Mouse (Mus musculus) olfactory bulb, adult 2 months (tissue): ENCODE measurements at regions not wholly inside any gene's neighbourhood (a gene's known extent, or its start where the extent isn't known, plus 50 kb on each side); places are given as distances from the start of the nearest gene placed in this dataset.
"Not testable (repeated sequence)": the region's sequence is repeated elsewhere in the genome, so short reads cannot be mapped to it uniquely, and the experiment has no call there.

Experiments used
- H3K27ac ChIP-seq: fragments of 200-500 bp; 2 replicates; pipeline ENCODE4 v1.5.1; 2012; ENCODE audit warnings: low read depth, low read length; ENCODE audit not compliant: insufficient read depth
- H3K4me1 ChIP-seq: fragments of 200-500 bp; 2 replicates; pipeline ENCODE4 v1.6.1; 2012; ENCODE audit warnings: low read length; ENCODE audit not compliant: control insufficient read depth, insufficient read depth
- H3K4me3 ChIP-seq: fragments of 200-500 bp; 2 replicates; pipeline ENCODE4 v1.5.1; 2012; ENCODE audit warnings: mild to moderate bottlenecking, low read depth, low read length, moderate library complexity; ENCODE audit not compliant: insufficient read depth
- CTCF ChIP-seq: fragments of 200-500 bp; IDR thresholded peaks from 2 replicates; pipeline ENCODE4 v1.5.1; 2012; ENCODE audit warnings: low read depth, mild to moderate bottlenecking, low read length, moderate library complexity; ENCODE audit not compliant: insufficient read depth
- POLR2A ChIP-seq: fragments of 200-500 bp; IDR thresholded peaks from 2 replicates; pipeline ENCODE4 v1.6.1; 2012; ENCODE audit warnings: mild to moderate bottlenecking, low read depth, low read length, moderate library complexity; ENCODE audit not compliant: insufficient read depth
- WGBS: fragments of 180-500 bp; shearing (Covaris S2); methylation state at CpG from one replicate; pipeline ENCODE4 v1.1.7; 2018; 5-methylcytosine and 5-hydroxymethylcytosine counted together

DNA sequence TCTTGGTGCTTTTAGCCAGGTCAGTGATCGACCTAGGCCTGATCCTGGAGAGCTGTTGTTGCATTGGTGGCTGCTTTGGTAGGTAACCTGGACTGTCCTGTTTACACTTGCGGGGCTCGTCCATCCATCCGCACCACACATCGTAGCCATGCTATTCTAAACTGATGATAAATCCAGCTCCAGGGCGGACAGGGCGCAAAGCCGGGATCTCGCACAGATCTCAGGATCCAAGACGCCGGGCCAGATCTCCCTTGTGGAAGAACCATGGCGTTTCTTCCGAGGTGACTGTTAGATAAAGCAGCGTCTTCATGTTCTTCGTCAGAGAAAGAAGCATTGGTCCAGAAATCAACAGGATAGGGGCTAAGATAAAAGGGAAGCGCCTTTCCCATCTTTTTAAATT, 115.6 kb downstream of the Sec16b start:
- not testable (repeated sequence) for H3K27ac ChIP-seq, H3K4me1 ChIP-seq, H3K4me3 ChIP-seq
- 97% methylated on average over 16 of the region's 16 CpGs for WGBS

DNA sequence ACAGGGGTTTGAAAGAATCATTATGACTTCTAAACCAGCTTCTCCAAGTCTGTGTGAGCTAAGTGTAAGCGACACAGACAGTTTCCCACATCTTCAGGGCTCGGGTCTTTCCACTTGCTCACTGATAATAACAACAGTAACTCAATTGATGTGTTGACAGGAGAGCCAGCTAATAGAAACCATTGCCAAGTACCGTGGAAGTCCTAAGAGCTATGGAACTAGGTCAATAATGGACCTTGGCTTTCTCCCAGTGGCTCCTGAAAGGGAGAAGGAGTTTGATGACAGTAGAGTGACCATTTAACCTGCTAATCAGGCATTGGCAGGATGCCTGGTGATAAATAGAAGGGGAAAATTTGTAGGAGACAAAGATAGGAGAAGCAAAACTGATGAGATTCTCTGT, 126.1 kb downstream of the Sec16b start:
- H3K4me1 ChIP-seq: no peaks in the 10 kb centered on the region

GRCm38 (mm10) chr1:157633470-157633869, 126.9 kb downstream of the Sec16b start:
- 82% methylated on average over 6 of the region's 6 CpGs for WGBS
- H3K27ac ChIP-seq: no peak overlapping the region
- TF ChIP-seq POLR2A: no peak
- TF ChIP-seq CTCF: no peak
- no peak overlapping the region for H3K4me3 ChIP-seq
- H3K4me1 ChIP-seq: no peaks in the 10 kb centered on the region

More for the DNA sequence above, 126.1 kb downstream of the Sec16b start:
- no peak overlapping the region for H3K4me3 ChIP-seq
- no peak overlapping the region for H3K27ac ChIP-seq
- TF ChIP-seq CTCF (no peak), POLR2A (no peak)
- 31% methylated on average over 3 of the region's 3 CpGs for WGBS

- Histone ChIP-seq H3K27ac (no peak overlapping the region), H3K4me3 (no peak overlapping the region), H3K4me1 (no peaks in the 10 kb centered on the region)
- 92% methylated on average over 6 of the region's 6 CpGs for WGBS
- no peak for TF ChIP-seq CTCF
- TF ChIP-seq POLR2A: no peak
Observed at GRCm38 (mm10) chr1:157635776-157636175, 129.2 kb downstream of the Sec16b start.

DNA sequence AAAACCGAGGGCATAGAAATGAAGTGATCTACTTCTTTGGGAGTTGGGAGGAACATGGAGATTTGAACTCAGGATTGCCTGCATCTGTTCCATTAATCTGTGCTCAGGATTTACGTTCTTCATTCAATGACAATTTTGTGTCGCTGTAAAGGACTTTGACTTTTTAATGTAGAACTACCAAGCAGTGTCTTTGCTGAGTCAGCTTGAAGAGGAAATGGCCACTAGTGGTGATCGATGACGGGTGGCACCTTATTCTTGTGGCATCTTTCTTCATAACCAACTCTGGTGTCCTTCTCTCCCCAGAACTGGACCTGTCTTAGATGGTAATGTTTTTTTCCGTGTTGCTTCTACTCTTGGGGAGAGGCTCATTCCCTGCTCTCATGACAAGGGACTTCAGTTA, 137.0 kb downstream of the Sec16b start:
- H3K4me3 ChIP-seq: no peak overlapping the region
- no peaks in the 10 kb centered on the region for H3K4me1 ChIP-seq
- H3K27ac ChIP-seq: no peak overlapping the region
- WGBS: 95% methylated on average over 6 of the region's 6 CpGs
- TF ChIP-seq POLR2A (no peak), CTCF (no peak)

GRCm38 (mm10) chr1:157645682-157646421, 139.3 kb downstream of the Sec16b start:
- Histone ChIP-seq H3K4me1 (no peaks in the 10 kb centered on the region), H3K27ac (no peak overlapping the region), H3K4me3 (no peak overlapping the region)
- WGBS: 82% methylated on average over 8 of the region's 8 CpGs
- no peak for TF ChIP-seq CTCF
- no peak for TF ChIP-seq POLR2A

GRCm38 (mm10) chr1:157655446-157655845, 148.9 kb downstream of the Sec16b start:
- Histone ChIP-seq H3K27ac (no peak overlapping the region), H3K4me1 (peaks cover 3% of the 10 kb centered on the region; the same call in 1 of the 2 replicates), H3K4me3 (no peak overlapping the region)
- 26% methylated on average over 4 of the region's 4 CpGs for WGBS
- TF ChIP-seq CTCF (no peak), POLR2A (no peak)

DNA sequence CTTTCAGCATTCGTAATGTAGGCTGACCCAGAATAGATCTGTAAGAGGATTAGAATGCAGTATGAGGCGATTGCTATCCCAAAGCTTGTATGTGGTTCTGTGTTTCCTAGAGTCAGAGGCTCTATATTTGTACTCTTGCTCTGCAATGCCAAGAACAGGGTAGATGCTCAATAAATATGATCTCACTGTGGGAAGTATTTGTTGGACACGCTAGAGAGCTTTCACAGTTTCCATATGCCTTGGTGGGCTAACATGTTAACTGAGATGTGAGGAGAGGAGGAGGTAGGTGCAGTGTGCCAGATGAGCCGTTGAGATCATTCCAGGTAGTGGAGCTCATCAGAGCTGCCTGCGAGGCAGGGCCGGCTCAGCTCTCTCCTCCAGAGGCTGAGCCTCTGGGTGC, 163.1 kb downstream of the Sec16b start:
- Histone ChIP-seq H3K27ac (no peak overlapping the region), H3K4me3 (no peak overlapping the region), H3K4me1 (no peaks in the 10 kb centered on the region)
- no peak for TF ChIP-seq POLR2A
- TF ChIP-seq CTCF: no peak
- 91% methylated on average over 6 of the region's 6 CpGs for WGBS

DNA sequence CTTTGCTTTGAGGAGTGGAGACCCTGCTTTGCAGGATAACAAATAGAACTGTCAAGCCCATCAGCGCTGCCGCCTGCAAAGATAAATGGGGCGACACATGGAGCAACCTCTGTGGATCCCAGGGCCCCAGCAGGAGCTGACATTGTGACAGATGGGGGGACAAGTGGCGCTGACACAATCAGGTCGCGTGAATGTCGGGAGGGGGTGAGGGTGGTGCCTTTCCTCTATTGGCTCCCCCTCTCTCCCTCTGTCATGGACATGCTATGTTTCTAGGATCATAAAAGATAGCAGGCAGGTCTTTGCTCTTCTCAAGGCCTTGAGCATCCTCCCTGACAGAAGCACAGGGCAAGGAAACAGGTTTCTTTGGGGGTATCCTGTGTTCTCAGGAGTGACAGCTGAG, 177.8 kb downstream of the Sec16b start:
- Histone ChIP-seq H3K4me1 (no peaks in the 10 kb centered on the region), H3K27ac (no peak overlapping the region), H3K4me3 (no peak overlapping the region)
- TF ChIP-seq POLR2A (no peak), CTCF (no peak)
- WGBS: 79% methylated on average over 7 of the region's 7 CpGs

- no peak overlapping the region for H3K27ac ChIP-seq
- 83% methylated on average over 2 of the region's 2 CpGs for WGBS
Observed at GRCm38 (mm10) chr1:157695198-157695597, 188.7 kb downstream of the Sec16b start.

More at GRCm38 (mm10) chr1:157695198-157695597, 188.7 kb downstream of the Sec16b start:
- TF ChIP-seq POLR2A (no peak), CTCF (no peak)
- no peak overlapping the region for H3K4me3 ChIP-seq
- no peaks in the 10 kb centered on the region for H3K4me1 ChIP-seq
